Mouse (Mus musculus) erythroid progenitor cell, adult 5-6 weeks (primary cell): ENCODE measurements around the gene C1qtnf7. TPM values are rescaled to one million over a fixed set of nuclear protein-coding genes. Genes with fewer than 3 reads are reported as not detected.

Source experiments
- ATAC-seq: replicated peaks from 2 replicates; pipeline ENCODE4 v1.8.0; 2016; ENCODE audit warnings: moderate number of reproducible peaks, mild to moderate bottlenecking, moderate TSS enrichment, inconsistent platforms; ENCODE audit not compliant: poor library complexity, low FRiP score, severe bottlenecking
- total RNA-seq, 2 experiments: library from RNA; stranded (forward) in 1 of 2; stranded (reverse) in 1 of 2; fragments of 150-400 nt in 1 of 2; fragments of 186-747, 209-891 nt in 1 of 2; gene quantifications; 2 replicates each; pipeline versions ENCODE4 v1.2.3 to v1.2.4; 2015 to 2017; ENCODE audit warnings: low replicate concordance in 2 of 2

C1qtnf7 gene
- total RNA-seq, 2 experiments from 2014 or later: not detected

GRCm38 (mm10) chr5:43538322-43539167 is 23.2 kb downstream of the C1qtnf7 start:
- ATAC-seq: no peak

DNA sequence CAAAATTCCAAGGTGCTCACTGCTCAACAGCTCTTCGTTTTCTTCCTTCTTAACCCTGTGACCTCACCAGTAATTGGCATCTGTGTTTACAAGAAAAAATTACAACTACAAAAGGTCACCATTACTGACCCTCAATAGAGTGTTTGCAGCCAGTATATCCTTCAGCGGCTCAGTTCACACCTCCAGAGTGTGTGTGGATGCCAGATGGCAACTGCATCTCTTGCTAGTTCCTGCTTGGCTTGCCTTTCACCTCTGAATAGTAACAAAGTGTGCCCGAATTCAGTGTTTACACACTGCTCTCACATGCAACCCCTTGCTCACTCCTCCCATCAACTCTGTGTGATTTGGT is 23.8 kb downstream of the C1qtnf7 start:
- ATAC-seq: no peak

GRCm38 (mm10) chr5:43539871-43540270 is 24.5 kb downstream of the C1qtnf7 start:
- no peak for ATAC-seq

- no peak for ATAC-seq
Observed at GRCm38 (mm10) chr5:43541492-43541891, 26.2 kb downstream of the C1qtnf7 start.

DNA sequence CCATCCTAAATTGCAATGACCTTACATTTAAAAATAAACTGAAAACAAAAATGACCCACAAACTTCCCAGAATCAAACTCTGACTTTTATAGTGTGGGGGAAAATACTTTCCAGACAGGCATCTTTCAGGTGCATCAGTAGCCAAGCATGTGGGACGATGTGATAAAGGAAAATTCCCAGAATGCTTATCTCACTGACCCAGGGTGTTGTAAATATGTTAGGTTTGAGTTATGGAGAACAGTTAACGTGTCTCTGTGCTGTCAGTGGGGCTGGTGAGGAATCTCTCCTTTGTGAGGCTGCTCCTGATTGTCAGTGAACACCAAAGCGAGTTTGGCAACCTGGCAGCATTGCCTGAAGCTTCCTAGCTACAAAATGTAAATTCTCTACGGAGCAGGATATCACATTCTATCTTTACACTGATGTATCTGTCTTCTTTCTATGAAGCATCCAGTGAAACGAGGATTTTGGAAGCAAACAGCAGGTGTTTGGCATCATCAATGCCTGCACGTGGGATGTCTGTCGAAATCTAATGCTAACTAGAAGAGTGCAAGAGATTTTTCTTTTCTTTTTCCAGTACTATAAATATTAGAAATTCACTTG is 27.0 kb downstream of the C1qtnf7 start:
- ATAC-seq: no peak

DNA sequence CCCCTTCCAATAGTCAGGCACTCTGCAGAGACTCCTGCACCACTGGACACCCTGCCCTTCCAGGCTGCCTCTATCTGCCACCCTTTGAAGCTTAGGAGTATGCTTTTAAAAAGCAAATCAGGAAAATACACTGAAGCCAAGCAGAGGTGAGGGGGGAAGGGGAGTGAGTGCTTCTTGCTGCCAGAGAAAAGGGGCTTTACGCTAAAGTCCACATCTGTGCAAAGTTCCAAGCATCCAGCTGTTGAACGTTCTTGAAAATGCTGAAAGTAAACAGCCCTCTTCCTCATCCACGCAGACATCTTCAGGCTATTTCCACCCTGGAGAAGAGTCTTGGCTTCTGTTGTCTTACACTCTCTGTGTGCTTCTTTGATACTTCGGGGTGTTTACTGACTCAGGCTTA is 34.6 kb downstream of the C1qtnf7 start:
- no peak for ATAC-seq

- no peak for ATAC-seq
Observed at GRCm38 (mm10) chr5:43550444-43550843, 35.1 kb downstream of the C1qtnf7 start.

GRCm38 (mm10) chr5:43554871-43555270 is 39.5 kb downstream of the C1qtnf7 start:
- no peak for ATAC-seq

DNA sequence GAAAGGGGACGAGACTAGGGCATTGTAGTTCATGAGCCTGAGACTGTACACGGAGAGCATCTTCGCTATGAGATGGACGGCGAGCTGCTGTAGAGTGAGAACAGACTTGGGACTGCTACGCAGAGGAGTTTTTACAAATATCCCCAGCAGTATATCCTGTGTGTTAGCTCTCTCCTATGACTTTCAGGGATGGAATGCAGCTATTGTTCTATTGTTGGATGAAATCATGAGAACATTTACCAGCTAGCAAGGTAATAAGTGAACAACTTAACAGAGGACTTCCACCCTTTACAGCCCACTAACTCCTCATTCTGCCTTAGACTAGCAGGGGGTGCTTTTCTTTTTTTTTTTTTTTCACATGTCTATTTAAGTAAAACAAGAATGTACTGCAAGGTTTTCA is 40.1 kb downstream of the C1qtnf7 start:
- ATAC-seq: no peak

GRCm38 (mm10) chr5:43557436-43557835 is 42.1 kb downstream of the C1qtnf7 start:
- ATAC-seq: no peak

DNA sequence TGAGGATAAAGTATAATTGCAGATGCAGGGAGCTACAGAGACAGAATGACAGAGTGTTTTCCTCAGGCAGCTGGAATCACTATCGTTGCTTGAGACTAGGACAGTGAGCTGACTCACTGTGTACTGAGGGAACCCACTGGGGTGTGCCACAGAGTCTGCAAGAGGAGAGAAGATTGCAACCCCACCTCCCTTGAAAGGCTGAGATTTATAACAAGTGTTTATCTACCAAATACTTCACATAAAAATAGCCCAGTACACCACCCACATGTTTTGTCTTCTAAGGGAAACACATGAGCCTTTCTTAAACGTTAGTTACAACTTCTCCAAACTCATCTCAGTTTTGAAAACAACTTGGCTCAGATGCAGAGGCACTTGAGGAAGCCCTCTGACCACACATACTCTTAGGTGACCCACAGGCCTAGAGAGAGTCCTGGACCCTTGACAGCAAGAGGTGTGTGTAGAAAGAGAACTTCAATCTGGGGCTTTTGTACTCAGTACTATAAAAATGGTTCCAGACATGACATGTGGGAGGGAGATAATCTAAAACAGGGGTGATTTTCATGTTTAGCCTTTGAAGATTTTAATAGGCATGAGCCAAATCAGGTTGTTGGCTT is 46.4 kb downstream of the C1qtnf7 start:
- no peak for ATAC-seq

GRCm38 (mm10) chr5:43569720-43570359 is 54.5 kb downstream of the C1qtnf7 start:
- no peak for ATAC-seq

- ATAC-seq: no peak
Observed at GRCm38 (mm10) chr5:43582876-43583275, 67.5 kb downstream of the C1qtnf7 start.

DNA sequence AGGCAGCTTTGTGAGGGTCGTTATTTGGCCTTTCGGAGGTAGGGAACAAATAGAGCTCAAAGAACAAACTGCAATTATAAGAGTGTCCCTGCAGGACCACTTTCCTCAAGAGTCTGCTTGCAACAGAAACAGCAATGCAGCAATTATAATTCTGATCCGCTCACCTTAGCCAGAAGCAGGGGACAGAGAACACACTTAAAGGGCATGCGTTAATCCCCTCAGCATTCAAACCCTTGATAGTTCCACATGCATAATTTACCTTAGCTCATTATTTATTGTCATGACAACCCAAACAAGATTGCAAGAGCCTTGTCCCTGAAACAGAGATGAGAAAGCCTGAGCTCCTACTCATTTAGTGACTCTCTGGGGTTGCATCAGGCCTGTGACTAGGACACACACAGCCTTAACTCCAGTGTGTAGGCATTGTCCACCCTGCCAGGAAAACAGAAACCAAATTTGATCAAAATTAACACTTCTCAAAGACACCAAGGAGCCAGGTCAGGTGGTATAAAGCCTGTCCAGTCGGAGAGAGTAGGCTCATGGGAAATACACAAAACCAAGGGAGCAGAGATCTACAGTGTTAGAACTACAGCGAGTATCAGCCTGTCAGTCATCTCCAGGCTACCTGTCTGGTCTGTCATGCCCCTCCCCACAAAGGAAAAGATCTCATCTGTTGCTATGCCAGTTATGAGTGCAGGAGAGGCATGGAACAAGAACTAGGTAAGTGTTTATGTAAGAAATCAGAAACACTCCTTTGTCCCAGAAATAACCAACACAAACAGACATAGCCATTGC is 68.2 kb downstream of the C1qtnf7 start:
- ATAC-seq: no peak

DNA sequence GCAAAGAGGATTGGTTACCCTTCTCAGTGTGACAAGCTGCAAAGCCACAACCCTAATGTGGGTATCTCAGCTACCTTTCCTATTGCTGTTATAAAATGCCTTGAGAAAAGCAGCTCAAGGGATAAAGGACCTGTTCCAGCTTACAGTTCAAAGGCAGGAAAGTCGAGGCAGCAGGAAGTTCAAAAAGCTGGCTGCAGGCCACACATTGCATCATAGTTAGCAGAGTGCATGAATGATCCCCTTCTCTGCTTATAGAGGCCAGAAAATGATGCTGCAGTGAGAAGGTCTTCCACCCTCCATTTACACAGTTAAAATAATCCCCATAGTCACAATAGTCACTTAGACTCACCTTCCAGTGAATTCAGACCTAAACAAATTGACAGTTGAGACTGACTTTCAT is 69.1 kb downstream of the C1qtnf7 start:
- no peak for ATAC-seq

GRCm38 (mm10) chr5:43585406-43586245 is 70.3 kb downstream of the C1qtnf7 start:
- no peak for ATAC-seq

- ATAC-seq: no peak
Observed at GRCm38 (mm10) chr5:43588791-43589439, 73.6 kb downstream of the C1qtnf7 start.

- ATAC-seq: no peak
Observed at GRCm38 (mm10) chr5:43589440-43589830, 74.1 kb downstream of the C1qtnf7 start.
